11 mouse cellular contexts compared by ENCODE assay signal in the genomic region with DNA sequence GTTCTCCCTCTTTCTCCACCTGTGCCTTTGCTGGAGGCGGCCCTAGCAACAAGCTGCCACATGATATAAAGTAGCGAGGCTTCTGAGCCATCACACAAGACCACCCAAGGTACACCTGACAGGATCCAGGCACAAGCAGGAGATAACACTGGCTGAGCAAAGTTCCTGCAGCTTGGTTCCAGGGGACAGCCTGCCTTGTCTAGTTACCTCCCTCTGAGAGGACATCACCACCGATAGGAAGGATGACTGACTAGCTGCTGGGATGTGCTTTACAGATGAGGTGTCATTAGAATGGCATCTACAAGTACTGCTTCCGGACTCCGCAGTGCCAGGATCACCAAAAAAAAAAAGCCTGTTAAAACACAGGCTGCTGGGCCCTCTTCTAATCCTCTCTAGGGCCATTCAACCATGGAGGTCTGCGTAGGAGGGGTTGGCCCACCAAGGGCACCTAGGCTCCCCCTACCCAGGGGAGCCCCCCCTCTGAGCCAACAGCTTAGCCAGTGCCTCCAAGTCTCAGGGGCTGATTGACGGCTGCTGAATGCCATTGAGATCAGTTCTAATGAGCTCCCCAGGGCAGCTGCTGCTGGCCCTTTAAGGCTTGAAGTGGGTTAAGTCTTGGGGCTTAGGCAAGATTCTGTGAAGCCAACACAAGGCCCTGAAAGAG.
DNase-seq lines count a peak whose midpoint lies in the region; ATAC-seq and TF ChIP-seq lines count a peak whose summit lies in the region.
"Had no signal": no experiment of that assay in that cellular context is flagged by ENCODE, and none has a peak within 500 bp of the region (broad histone marks: within the 10 kb centered on the region; RNA-seq: fewer than 3 reads in every experiment).

No protein-coding gene starts in this region.

- no peak for TF ChIP-seq CTCF in hindbrain, postnatal 0 days (IDR thresholded peaks at IDR 0.05; ENCODE audit: low read depth)

- no peak overlapping the region for H3K9ac ChIP-seq in heart, embryonic 11.5 days (ENCODE audit: low read depth, low read length)
- no peak overlapping the region for H3K9ac ChIP-seq in neural tube, embryonic 13.5 days
- no peak overlapping the region for H3K9ac ChIP-seq in neural tube, embryonic 15.5 days (replicated peaks)
- H3K9ac ChIP-seq in hindbrain, postnatal 0 days (replicated peaks; ENCODE audit: low read length): no peak overlapping the region
- H3K9ac ChIP-seq: liver, embryonic 14.5 days had no signal

- no peak for DNase-seq in heart, adult 8-10 months (ENCODE audit: low spot score)
- no peak for DNase-seq in hindbrain, postnatal 0 days (ENCODE audit: low spot score)
- peak; percentile 75 for DNase-seq in retina, postnatal 7 days (ENCODE audit: low read depth, low spot score)
- no peak for DNase-seq in left cerebral cortex, adult 9 months (ENCODE audit: low spot score in 2 of 2)
- no peak for DNase-seq in yolk sac, embryonic 10.5 days (ENCODE audit: low spot score)
- DNase-seq: B cell, adult 2 months; cerebellum, adult 9-10 months had no signal

- no peaks in the 10 kb centered on the region for H3K36me3 ChIP-seq in heart, embryonic 11.5 days (ENCODE audit: control insufficient read depth, insufficient read depth, low read length)
- H3K36me3 ChIP-seq in neural tube, embryonic 13.5 days: no peaks in the 10 kb centered on the region
- no peaks in the 10 kb centered on the region for H3K36me3 ChIP-seq in neural tube, embryonic 15.5 days
- H3K36me3 ChIP-seq in hindbrain, postnatal 0 days (ENCODE audit: insufficient read depth, low read length): no peaks in the 10 kb centered on the region

- no peaks in the 10 kb centered on the region for H3K9me3 ChIP-seq in heart, embryonic 11.5 days (replicated peaks; ENCODE audit: control insufficient read depth, low read length)
- H3K9me3 ChIP-seq in neural tube, embryonic 13.5 days: no peaks in the 10 kb centered on the region
- H3K9me3 ChIP-seq in neural tube, embryonic 15.5 days (replicated peaks): no peaks in the 10 kb centered on the region
- H3K9me3 ChIP-seq in hindbrain, postnatal 0 days (ENCODE audit: low read length): no peaks in the 10 kb centered on the region

- H3K4me2 ChIP-seq in heart, embryonic 11.5 days: peak overlapping the region; percentile 9; the same call in 1 of the 2 replicates
- no peak overlapping the region for H3K4me2 ChIP-seq in neural tube, embryonic 13.5 days
- no peak overlapping the region for H3K4me2 ChIP-seq in neural tube, embryonic 15.5 days
- no peak overlapping the region for H3K4me2 ChIP-seq in hindbrain, postnatal 0 days (ENCODE audit: low read depth, low read length)

- H3K27ac ChIP-seq in heart, embryonic 11.5 days (ENCODE audit: low read depth, low read length): peak overlapping the region; percentile 36
- no peak overlapping the region for H3K27ac ChIP-seq in neural tube, embryonic 13.5 days (replicated peaks)
- no peak overlapping the region for H3K27ac ChIP-seq in neural tube, embryonic 15.5 days (replicated peaks)
- H3K27ac ChIP-seq in hindbrain, postnatal 0 days: no peak overlapping the region
- H3K27ac ChIP-seq: liver, embryonic 14.5 days had no signal

- ATAC-seq in heart, embryonic 11.5 days (replicated peaks; ENCODE audit: insufficient number of reproducible peaks, low FRiP score, low TSS enrichment): no peak
- 0 out of 2 replicates have a peak, but pooled peaks have one; percentile 44 for ATAC-seq in neural tube, embryonic 13.5 days (ENCODE audit: low read depth)
- ATAC-seq in neural tube, embryonic 15.5 days (ENCODE audit: low FRiP score): no peak
- peak; percentile 49; the same call in 1 of the 2 replicates for ATAC-seq in hindbrain, postnatal 0 days

- peaks cover 25% of the 10 kb centered on the region for H3K4me1 ChIP-seq in heart, embryonic 11.5 days (ENCODE audit: control insufficient read depth, insufficient read depth, low read length)
- H3K4me1 ChIP-seq in neural tube, embryonic 13.5 days (replicated peaks): peaks cover 8% of the 10 kb centered on the region
- H3K4me1 ChIP-seq in neural tube, embryonic 15.5 days: peaks cover 12% of the 10 kb centered on the region; the same call in 1 of the 2 replicates
- H3K4me1 ChIP-seq in hindbrain, postnatal 0 days (ENCODE audit: insufficient read depth, low read length): peaks cover 5% of the 10 kb centered on the region

- WGBS in heart, embryonic 11.5 days (ENCODE audit: insufficient replicate concordance): 9% methylated on average over 7 of the region's 7 CpGs
- 24% methylated on average over 7 of the region's 7 CpGs for WGBS in neural tube, embryonic 13.5 days
- WGBS in neural tube, embryonic 15.5 days: 25% methylated on average over 7 of the region's 7 CpGs
- WGBS in hindbrain, postnatal 0 days: 24% methylated on average over 7 of the region's 7 CpGs

- no peak overlapping the region for H3K4me3 ChIP-seq in heart, embryonic 11.5 days (ENCODE audit: low read depth, low read length)
- H3K4me3 ChIP-seq in neural tube, embryonic 13.5 days: no peak overlapping the region
- no peak overlapping the region for H3K4me3 ChIP-seq in neural tube, embryonic 15.5 days (replicated peaks)
- no peak overlapping the region for H3K4me3 ChIP-seq in hindbrain, postnatal 0 days (ENCODE audit: low read length)

- no peaks in the 10 kb centered on the region for H3K27me3 ChIP-seq in heart, embryonic 11.5 days (ENCODE audit: control insufficient read depth, insufficient read depth, low read length)
- no peaks in the 10 kb centered on the region for H3K27me3 ChIP-seq in neural tube, embryonic 13.5 days
- H3K27me3 ChIP-seq in neural tube, embryonic 15.5 days (replicated peaks): no peaks in the 10 kb centered on the region
- no peaks in the 10 kb centered on the region for H3K27me3 ChIP-seq in hindbrain, postnatal 0 days (ENCODE audit: insufficient read depth, low read length)

Comparison
In these comparisons a context has a peak if more than half of its experiments do, and no peak if none do; other contexts are left out.
1. ATAC-seq: peak in neural tube, embryonic 13.5 days (single experiment) and hindbrain, postnatal 0 days (single experiment); none in heart, embryonic 11.5 days (single experiment) and neural tube, embryonic 15.5 days (single experiment).